Mouse (Mus musculus) spleen, adult 2 months (tissue): ENCODE results near the gene Mesd. TPM values are rescaled to one million over a fixed set of nuclear protein-coding genes. Genes with fewer than 3 reads are reported as not detected.
A peak's percentile ranks its signal among the peaks of the same experiment; 100 is the strongest.

Source experiments
- DNase-seq, 2 experiments: peaks; one replicate each; pipeline versions ENCODE4 v3.0.0 to v3.0.0-alpha.2; 2012 to 2021; ENCODE audit warnings: low spot score in 2 of 2, low read depth in 1 of 2
- H3K27ac ChIP-seq: fragments of 200-500 bp; 2 replicates; pipeline ENCODE4 v1.5.1; 2012; ENCODE audit warnings: low read length, inconsistent platforms; ENCODE audit not compliant: insufficient read depth
- H3K27me3 ChIP-seq: fragments of 200-500 bp; 2 replicates; pipeline ENCODE4 v1.6.1; 2012; ENCODE audit warnings: mild to moderate bottlenecking, moderate library complexity, low read length, inconsistent platforms; ENCODE audit not compliant: control insufficient read depth, insufficient read depth
- H3K36me3 ChIP-seq: fragments of 200-500 bp; 2 replicates; pipeline ENCODE4 v1.6.1; 2012; ENCODE audit warnings: mild to moderate bottlenecking, low read length, inconsistent platforms; ENCODE audit not compliant: control insufficient read depth, insufficient read depth
- H3K4me1 ChIP-seq: fragments of 200-500 bp; 2 replicates; pipeline ENCODE4 v1.6.1; 2011; ENCODE audit warnings: inconsistent platforms; ENCODE audit not compliant: control insufficient read depth, insufficient read depth, insufficient read length
- H3K4me3 ChIP-seq: fragments of 200-500 bp; 2 replicates; pipeline ENCODE4 v1.5.1; 2011; ENCODE audit warnings: mild to moderate bottlenecking, inconsistent platforms; ENCODE audit not compliant: insufficient read depth, insufficient read length; ENCODE audit errors: extremely low read depth
- CTCF ChIP-seq: fragments of 200-500 bp; IDR thresholded peaks from 2 replicates; pipeline ENCODE4 v1.5.1; 2011; ENCODE audit warnings: mild to moderate bottlenecking, inconsistent platforms; ENCODE audit not compliant: insufficient read depth, insufficient read length, insufficient replicate concordance; ENCODE audit errors: extremely low read depth
- POLR2A ChIP-seq: fragments of 200-500 bp; IDR thresholded peaks from 2 replicates; pipeline ENCODE4 v1.6.1; 2011; ENCODE audit warnings: low read depth, low read length, inconsistent platforms
- WGBS: fragments of 180-500 bp; shearing (Covaris S2); methylation state at CpG from one replicate; pipeline ENCODE4 v1.1.7; 2018; 5-methylcytosine and 5-hydroxymethylcytosine counted together
- polyA plus RNA-seq: library from polyadenylated mRNA; depleted of rRNA; stranded (reverse); fragments of >200 nt; gene quantifications from 2 replicates; pipeline ENCODE4 v1.2.3, GENCODE M21; 2012

Mesd gene
- polyA plus RNA-seq, 1 experiment = 6.2 TPM

DNA sequence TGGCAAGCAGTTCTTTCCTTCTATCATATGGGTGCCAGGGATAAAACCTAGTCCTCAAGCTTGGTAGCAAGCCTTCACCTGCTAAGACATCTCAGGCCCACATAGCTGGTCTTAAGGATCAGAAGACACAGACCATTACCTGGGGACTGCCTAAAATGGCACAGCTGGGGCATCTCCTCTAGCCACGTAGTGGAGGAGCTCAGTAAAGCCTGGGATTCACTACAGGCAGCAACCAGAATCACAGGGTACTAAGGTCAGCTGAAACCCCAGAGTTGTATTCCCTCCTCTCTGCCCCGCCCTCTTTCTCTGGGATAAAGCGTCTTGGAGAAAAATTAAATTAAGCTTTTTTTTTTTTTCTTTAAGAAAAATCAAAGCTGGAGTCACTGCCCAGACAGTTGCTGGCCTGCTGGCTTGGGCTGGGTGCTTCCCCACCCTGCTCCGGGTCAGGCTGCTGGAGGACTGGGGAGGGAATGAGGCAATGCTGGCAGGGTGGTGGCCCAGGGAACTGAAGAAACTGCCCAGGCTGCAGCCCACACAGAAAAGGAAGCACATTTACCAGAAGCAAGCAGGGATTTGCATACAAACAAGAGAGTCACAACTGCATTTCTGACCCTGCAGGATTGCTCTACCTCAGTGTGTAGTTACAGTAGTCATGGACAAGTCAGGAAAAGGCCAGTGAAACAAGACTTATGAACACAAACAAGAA is 24.7 kb upstream of the Mesd start:
- WGBS = 70% methylated on average over 4 of the region's 4 CpGs
- Histone ChIP-seq H3K27me3 (no peaks in the 10 kb centered on the region), H3K4me1 (no peaks in the 10 kb centered on the region; the same call in 1 of the 2 replicates), H3K36me3 (no peaks in the 10 kb centered on the region), H3K4me3 (no peak overlapping the region), H3K27ac (no peak overlapping the region)
- DNase-seq = peak in 1 of 2 experiments; percentile 6
- TF ChIP-seq CTCF = no peak
- no peak for TF ChIP-seq POLR2A

DNA sequence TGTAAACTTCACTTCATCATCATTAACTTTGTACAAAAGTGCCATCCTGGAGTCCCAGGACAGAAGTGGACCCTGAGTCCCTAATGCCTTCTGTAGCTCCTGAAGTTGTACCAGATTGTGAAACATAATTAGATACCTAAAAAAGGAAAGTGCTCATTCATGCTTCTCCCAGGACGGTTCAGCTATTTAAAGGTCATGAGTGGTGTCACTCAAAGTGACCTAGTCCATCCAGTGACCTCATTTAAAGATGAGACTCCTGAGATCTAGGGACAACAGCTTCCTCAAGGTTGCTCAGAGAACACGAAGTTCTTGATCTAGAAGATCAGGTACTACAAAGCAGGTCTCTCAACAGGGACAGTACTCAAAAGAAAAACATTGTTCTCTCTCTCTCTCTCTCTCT is 20.7 kb upstream of the Mesd start:
- Histone ChIP-seq H3K27me3 (no peaks in the 10 kb centered on the region), H3K4me1 (no peaks in the 10 kb centered on the region), H3K27ac (no peak overlapping the region), H3K36me3 (no peaks in the 10 kb centered on the region), H3K4me3 (no peak overlapping the region)
- 47% methylated on average over 2 of the region's 2 CpGs for WGBS
- TF ChIP-seq CTCF (no peak), POLR2A (no peak)
- DNase-seq = no peak

DNA sequence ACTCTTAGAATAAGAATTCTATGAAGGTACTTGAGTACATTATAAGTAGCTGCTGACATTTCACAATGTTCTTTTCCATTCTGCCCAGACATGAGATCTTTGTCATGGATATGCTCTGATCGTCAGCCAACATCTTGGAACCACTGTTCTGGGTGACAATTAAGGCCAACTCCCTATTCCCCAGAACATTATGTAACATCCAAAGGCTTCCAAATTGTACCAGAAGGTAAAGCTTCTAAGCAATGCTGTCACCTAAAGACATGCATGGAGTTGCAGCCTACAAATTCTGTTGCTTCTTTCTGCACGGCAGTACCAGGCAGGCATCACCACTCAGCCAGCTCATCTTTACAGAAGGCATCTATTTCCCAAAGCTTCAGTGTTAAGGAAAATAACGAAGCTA is 16.1 kb upstream of the Mesd start:
- Histone ChIP-seq H3K27ac (no peak overlapping the region), H3K4me3 (no peak overlapping the region), H3K4me1 (no peaks in the 10 kb centered on the region), H3K36me3 (no peaks in the 10 kb centered on the region), H3K27me3 (no peaks in the 10 kb centered on the region)
- TF ChIP-seq CTCF (no peak), POLR2A (no peak)
- no peak for DNase-seq
- WGBS = 90% methylated on average over 3 of the region's 3 CpGs

DNA sequence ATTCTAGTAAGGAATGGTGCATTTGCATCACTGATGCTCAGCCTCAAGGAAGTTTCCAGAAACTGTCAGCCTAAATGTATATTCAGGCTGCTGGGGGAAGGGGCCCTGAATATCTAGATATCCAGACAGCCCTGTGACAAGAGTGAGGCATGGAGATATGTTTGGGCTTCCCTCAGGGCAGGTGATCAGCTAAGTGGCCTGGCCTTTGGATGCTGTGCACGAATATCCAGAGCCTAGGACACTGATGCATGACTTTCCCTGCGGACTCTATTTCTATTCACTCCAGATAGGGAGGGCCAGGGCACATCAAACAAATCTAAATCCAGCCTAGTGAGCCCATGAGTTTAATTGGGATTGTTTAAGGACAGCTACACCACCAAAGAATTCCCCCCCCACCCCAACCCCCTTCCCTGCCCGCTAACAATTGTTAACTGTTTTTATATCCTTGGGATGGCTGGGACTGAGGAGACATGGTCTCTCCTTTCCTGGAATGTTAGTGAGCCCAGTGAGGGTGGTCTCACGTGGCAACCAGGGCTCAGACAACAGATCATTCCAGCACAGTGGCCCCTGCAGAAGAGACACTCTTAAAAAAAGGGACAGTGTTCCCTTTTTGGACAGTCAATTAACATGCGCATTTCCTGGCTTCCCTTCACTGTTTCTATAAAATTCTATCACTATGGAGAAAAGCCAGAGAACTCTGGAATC is 14.3 kb upstream of the Mesd start:
- 80% methylated on average over 5 of the region's 5 CpGs for WGBS
- no peak for DNase-seq
- Histone ChIP-seq H3K27me3 (no peaks in the 10 kb centered on the region), H3K4me3 (no peak overlapping the region), H3K36me3 (no peaks in the 10 kb centered on the region), H3K27ac (no peak overlapping the region), H3K4me1 (no peaks in the 10 kb centered on the region)
- no peak for TF ChIP-seq CTCF
- TF ChIP-seq POLR2A = no peak

DNA sequence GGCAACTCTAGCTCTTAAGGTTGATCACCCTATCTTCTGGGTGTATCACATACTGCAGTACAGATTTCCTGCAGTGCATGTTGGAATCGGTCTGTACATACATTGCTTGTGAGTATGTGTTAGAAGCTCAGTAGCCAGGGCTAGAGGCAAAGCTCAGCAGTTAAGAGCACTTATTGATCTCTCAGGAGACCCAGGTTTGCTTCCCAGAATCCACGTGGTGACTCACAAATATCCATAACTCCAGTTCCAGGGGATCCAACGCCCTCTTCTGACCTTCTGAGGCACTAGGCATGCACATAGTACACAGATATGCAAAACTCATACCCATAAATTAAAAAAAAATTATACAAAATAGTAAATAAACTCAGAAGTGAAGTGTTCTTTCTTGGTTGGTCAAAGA is 7.2 kb upstream of the Mesd start:
- H3K36me3 ChIP-seq = no peaks in the 10 kb centered on the region; the same call in 1 of the 2 replicates
- H3K4me3 ChIP-seq = no peak overlapping the region
- no peak for DNase-seq
- TF ChIP-seq CTCF (no peak), POLR2A (no peak)
- H3K4me1 ChIP-seq = peaks cover 3% of the 10 kb centered on the region
- no peak overlapping the region for H3K27ac ChIP-seq
- 90% methylated on average over 3 of the region's 3 CpGs for WGBS
- no peaks in the 10 kb centered on the region for H3K27me3 ChIP-seq

DNA sequence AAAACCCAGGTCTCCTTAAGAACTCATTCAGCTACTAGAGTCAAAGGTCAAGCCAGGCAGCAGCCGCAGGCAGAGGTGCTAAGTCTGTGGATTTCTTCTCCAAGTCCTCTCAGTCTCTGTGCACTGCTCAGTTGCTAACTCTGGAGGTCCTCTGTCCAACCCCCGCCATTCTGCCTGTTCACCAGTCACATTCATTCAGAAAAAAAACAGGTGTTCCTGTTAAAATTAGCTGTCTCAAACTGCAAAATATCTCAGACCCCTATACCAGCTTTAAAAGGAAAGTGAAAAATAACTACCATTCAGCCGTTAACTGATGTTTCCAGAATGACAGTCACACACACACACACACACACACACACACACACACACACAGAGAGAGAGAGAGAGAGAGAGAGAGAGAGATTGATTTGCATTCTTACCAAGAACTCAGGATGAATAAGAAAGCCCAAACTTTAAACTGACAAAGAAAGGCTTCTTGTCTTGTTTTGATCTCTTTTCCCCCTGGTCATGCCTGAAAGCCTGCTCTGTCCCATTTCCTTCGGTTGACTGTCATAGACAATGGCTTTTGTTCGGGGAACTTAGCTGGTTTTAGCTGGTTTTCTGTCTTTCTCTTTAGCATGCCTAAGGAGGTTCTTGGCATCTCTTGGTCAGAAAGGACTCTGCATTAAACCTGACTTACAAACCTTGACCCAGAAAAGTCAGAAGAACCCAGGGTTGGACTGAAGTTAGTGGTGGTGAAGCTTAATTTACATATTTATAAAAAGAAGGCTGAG is 5.4 kb upstream of the Mesd start:
- peak overlapping the region; percentile 44 for H3K27ac ChIP-seq
- DNase-seq = peak in 1 of 2 experiments; percentile 12
- 21% methylated on average over 5 of the region's 5 CpGs for WGBS
- no peaks in the 10 kb centered on the region; the same call in 1 of the 2 replicates for H3K36me3 ChIP-seq
- TF ChIP-seq POLR2A = no peak
- no peak for TF ChIP-seq CTCF
- H3K4me3 ChIP-seq = 0 out of 2 replicates have a peak overlapping the region, but pooled peaks have one; percentile 12
- H3K27me3 ChIP-seq = no peaks in the 10 kb centered on the region
- peaks cover 11% of the 10 kb centered on the region for H3K4me1 ChIP-seq
